Mouse (Mus musculus) lung, postnatal 0 days (tissue): Measurements from ENCODE around the gene Gm17349.

Source experiments
- CTCF ChIP-seq: IDR thresholded peaks from 2 replicates; pipeline ENCODE4 v1.5.1; 2016; ENCODE audit warnings: antibody characterized with exemption, mild to moderate bottlenecking
- EP300 ChIP-seq: IDR thresholded peaks from 2 replicates; pipeline ENCODE4 v1.6.1; 2016; ENCODE audit warnings: antibody characterized with exemption, mild to moderate bottlenecking, control low read depth

GRCm38 (mm10) chr15:99699715-99700114 lies 5.6 kb downstream of the Gm17349 start:
- TF ChIP-seq CTCF (no peak), EP300 (no peak)
